In genomic region chr12:71997364-71997763, GRCm38 (mm10) we compare ENCODE assay signal across 22 mouse cellular contexts.
A peak's percentile ranks its signal among the peaks of the same experiment; 100 is the strongest.
DNase-seq lines count a peak whose midpoint lies in the region; ATAC-seq and TF ChIP-seq lines count a peak whose summit lies in the region.
"Had no signal": no experiment of that assay in that cellular context is flagged by ENCODE, and none has a peak within 500 bp of the region (broad histone marks: within the 10 kb centered on the region; RNA-seq: fewer than 3 reads in every experiment).

No protein-coding gene starts in this region.

- H3K9ac ChIP-seq in heart, adult 2 months (ENCODE audit: low read depth, low read length) = no peak overlapping the region
- no peak overlapping the region for H3K9ac ChIP-seq in kidney, embryonic 14.5 days (ENCODE audit: low read depth, low read length)
- H3K9ac ChIP-seq in liver, postnatal 0 days (replicated peaks) = no peak overlapping the region
- no peak overlapping the region for H3K9ac ChIP-seq in liver, embryonic 11.5 days (ENCODE audit: low read depth, low read length)
- no peak overlapping the region for H3K9ac ChIP-seq in forebrain, postnatal 0 days
- H3K9ac ChIP-seq: embryonic facial prominence, embryonic 12.5 days; intestine, embryonic 15.5 days; liver, embryonic 12.5 days; midbrain, embryonic 13.5 days had no signal

- H3K27me3 ChIP-seq in heart, adult 2 months (ENCODE audit: control insufficient read depth, insufficient read depth, low read length) = no peaks in the 10 kb centered on the region
- no peaks in the 10 kb centered on the region for H3K27me3 ChIP-seq in kidney, embryonic 14.5 days (ENCODE audit: control insufficient read depth, insufficient read depth, low read length)
- H3K27me3 ChIP-seq in liver, postnatal 0 days (ENCODE audit: insufficient read depth, low read length) = no peaks in the 10 kb centered on the region
- H3K27me3 ChIP-seq in liver, embryonic 11.5 days (replicated peaks; ENCODE audit: control insufficient read depth, insufficient read depth, low read length) = no peaks in the 10 kb centered on the region
- no peaks in the 10 kb centered on the region for H3K27me3 ChIP-seq in forebrain, postnatal 0 days (ENCODE audit: insufficient read depth, low read length)
- H3K27me3 ChIP-seq: embryonic facial prominence, embryonic 12.5 days; intestine, embryonic 15.5 days; liver, embryonic 12.5 days; midbrain, embryonic 13.5 days had no signal

- WGBS in heart, adult 2 months = 52% methylated on average over 4 of the region's 4 CpGs
- 81% methylated on average over 4 of the region's 4 CpGs for WGBS in kidney, embryonic 14.5 days
- 68% methylated on average over 4 of the region's 4 CpGs for WGBS in liver, postnatal 0 days (ENCODE audit: insufficient replicate concordance)
- 69% methylated on average over 4 of the region's 4 CpGs for WGBS in liver, embryonic 11.5 days
- WGBS in forebrain, postnatal 0 days = 78% methylated on average over 4 of the region's 4 CpGs

- TF ChIP-seq EP300 in heart, adult 2 months (IDR thresholded peaks at IDR 0.05; ENCODE audit: insufficient read depth, low read depth, low read length) = peak; percentile 80; the same call in 1 of the 2 replicates
- no peak for TF ChIP-seq EP300 in liver, postnatal 0 days (IDR thresholded peaks at IDR 0.05; ENCODE audit: low read depth)

- peak; percentile 13; the same call in 1 of the 2 replicates for TF ChIP-seq POLR2A in heart, adult 2 months (IDR thresholded peaks at IDR 0.05; ENCODE audit: insufficient read depth, low read depth, low read length)

- peak overlapping the region; percentile 49; the same call in 1 of the 2 replicates for H3K27ac ChIP-seq in heart, adult 2 months
- no peak overlapping the region for H3K27ac ChIP-seq in kidney, embryonic 14.5 days (ENCODE audit: low read depth, low read length)
- H3K27ac ChIP-seq in liver, postnatal 0 days (ENCODE audit: low read depth) = 0 out of 2 replicates have a peak overlapping the region, but pooled peaks have one; percentile 39
- no peak overlapping the region for H3K27ac ChIP-seq in liver, embryonic 11.5 days (ENCODE audit: low read depth, low read length)
- H3K27ac ChIP-seq in forebrain, postnatal 0 days (ENCODE audit: low read depth, low read length) = no peak overlapping the region
- H3K27ac ChIP-seq: embryonic facial prominence, embryonic 12.5 days; gastrocnemius, adult 2 months; hindbrain, embryonic 10.5 days; intestine, embryonic 15.5 days; limb, embryonic 10.5 days; liver, embryonic 12.5 days; midbrain, embryonic 13.5 days had no signal

- no peak overlapping the region for H3K4me3 ChIP-seq in heart, adult 2 months
- no peak overlapping the region for H3K4me3 ChIP-seq in kidney, embryonic 14.5 days (ENCODE audit: low read length)
- H3K4me3 ChIP-seq in liver, postnatal 0 days (ENCODE audit: low read depth, low read length) = no peak overlapping the region
- no peak overlapping the region for H3K4me3 ChIP-seq in liver, embryonic 11.5 days (ENCODE audit: low read depth, low read length)
- H3K4me3 ChIP-seq in forebrain, postnatal 0 days (ENCODE audit: low read depth, low read length) = no peak overlapping the region
- H3K4me3 ChIP-seq: embryonic facial prominence, embryonic 12.5 days; gastrocnemius, adult 2 months; hindbrain, embryonic 10.5 days; intestine, embryonic 15.5 days; limb, embryonic 10.5 days; liver, embryonic 12.5 days; midbrain, embryonic 13.5 days had no signal

- peak; percentile 40 to 60 for DNase-seq in heart, adult 2 months
- DNase-seq in heart, adult 8-10 months (ENCODE audit: low spot score) = no peak
- DNase-seq in kidney, adult 18-20 months = peak; percentile 35
- peak; percentile 33 for DNase-seq in liver, postnatal 0 days
- DNase-seq in liver, embryonic 11.5 days (ENCODE audit: low spot score) = no peak
- no peak for DNase-seq in forebrain, postnatal 0 days
- no peak for DNase-seq in frontal cortex, adult 2 months (ENCODE audit: extremely low spot score in 1 of 2, low spot score in 1 of 2)
- DNase-seq: adrenal gland, postnatal 14 days; cerebellum, adult 2 months; cerebellum, postnatal 25 days; gastrocnemius, adult 2 months; lung, adult 2 months; lung, postnatal 14 days had no signal

- no peaks in the 10 kb centered on the region for H3K79me2 ChIP-seq in heart, adult 2 months (replicated peaks; ENCODE audit: control insufficient read depth, insufficient read depth, low read length)

- peaks cover 11% of the 10 kb centered on the region for H3K36me3 ChIP-seq in heart, adult 2 months (ENCODE audit: control insufficient read depth, insufficient read depth, low read length)
- H3K36me3 ChIP-seq in kidney, embryonic 14.5 days (ENCODE audit: control insufficient read depth, insufficient read depth, low read length) = peaks cover 5% of the 10 kb centered on the region
- peaks cover 4% of the 10 kb centered on the region; the same call in 1 of the 2 replicates for H3K36me3 ChIP-seq in liver, postnatal 0 days (replicated peaks; ENCODE audit: insufficient read depth, low read length)
- H3K36me3 ChIP-seq in liver, embryonic 11.5 days (ENCODE audit: control insufficient read depth, insufficient read depth, low read length) = no peaks in the 10 kb centered on the region; the same call in 1 of the 2 replicates
- H3K36me3 ChIP-seq in forebrain, postnatal 0 days (ENCODE audit: insufficient read depth) = peaks cover 19% of the 10 kb centered on the region

- H3K4me2 ChIP-seq in kidney, embryonic 14.5 days (replicated peaks; ENCODE audit: low read depth, low read length) = no peak overlapping the region
- no peak overlapping the region for H3K4me2 ChIP-seq in liver, postnatal 0 days (ENCODE audit: low read depth, low read length)
- H3K4me2 ChIP-seq in liver, embryonic 11.5 days = no peak overlapping the region
- no peak overlapping the region for H3K4me2 ChIP-seq in forebrain, postnatal 0 days (ENCODE audit: low read depth)
- H3K4me2 ChIP-seq: embryonic facial prominence, embryonic 12.5 days; intestine, embryonic 15.5 days; liver, embryonic 12.5 days; midbrain, embryonic 13.5 days had no signal

- peaks cover 9% of the 10 kb centered on the region for H3K4me1 ChIP-seq in heart, adult 2 months (ENCODE audit: control insufficient read depth, insufficient read depth, low read length)
- no peaks in the 10 kb centered on the region for H3K4me1 ChIP-seq in kidney, embryonic 14.5 days (ENCODE audit: control insufficient read depth, insufficient read depth, low read length)
- H3K4me1 ChIP-seq in liver, postnatal 0 days (ENCODE audit: insufficient read depth) = peaks cover 10% of the 10 kb centered on the region; the same call in 1 of the 2 replicates
- H3K4me1 ChIP-seq in liver, embryonic 11.5 days (replicated peaks; ENCODE audit: control insufficient read depth, insufficient read depth, low read length) = no peaks in the 10 kb centered on the region
- no peaks in the 10 kb centered on the region for H3K4me1 ChIP-seq in forebrain, postnatal 0 days (ENCODE audit: insufficient read depth)
- H3K4me1 ChIP-seq: embryonic facial prominence, embryonic 12.5 days; intestine, embryonic 15.5 days; limb, embryonic 10.5 days; liver, embryonic 12.5 days had no signal

- no peak for ATAC-seq in kidney, embryonic 14.5 days (ENCODE audit: low FRiP score, low TSS enrichment)
- ATAC-seq in liver, postnatal 0 days = no peak
- no peak for ATAC-seq in liver, embryonic 11.5 days (replicated peaks; ENCODE audit: low FRiP score)
- ATAC-seq in forebrain, postnatal 0 days = no peak
- ATAC-seq: CD4-positive, CD25-positive, alpha-beta regulatory T cell, adult 4 months; hindbrain, embryonic 16.5 days; intestine, embryonic 15.5 days; liver, embryonic 12.5 days; midbrain, embryonic 13.5 days had no signal

- intact Hi-C loops in heart, adult 2 months (cut with DNase I) = no loop called here

- H3K9me3 ChIP-seq in kidney, embryonic 14.5 days (ENCODE audit: control insufficient read depth, low read length) = no peaks in the 10 kb centered on the region
- no peaks in the 10 kb centered on the region for H3K9me3 ChIP-seq in liver, postnatal 0 days (ENCODE audit: low read length)
- H3K9me3 ChIP-seq in liver, embryonic 11.5 days (ENCODE audit: control insufficient read depth, low read length) = no peaks in the 10 kb centered on the region
- H3K9me3 ChIP-seq in forebrain, postnatal 0 days (ENCODE audit: low read length) = no peaks in the 10 kb centered on the region
- H3K9me3 ChIP-seq: embryonic facial prominence, embryonic 12.5 days; hindbrain, embryonic 10.5 days; intestine, embryonic 15.5 days; limb, embryonic 10.5 days; liver, embryonic 12.5 days; midbrain, embryonic 13.5 days had no signal

- no peak for TF ChIP-seq CTCF in heart, adult 2 months (IDR thresholded peaks at IDR 0.05)
- no peak for TF ChIP-seq CTCF in liver, postnatal 0 days (IDR thresholded peaks at IDR 0.05; ENCODE audit: low read depth)
- no peak for TF ChIP-seq CTCF in forebrain, postnatal 0 days (IDR thresholded peaks at IDR 0.05; ENCODE audit: low read depth)

Comparison
In these comparisons a context has a peak if more than half of its experiments do, and no peak if none do; other contexts are left out.
1. DNase-seq: peak in heart, adult 2 months (2 of 2), kidney, adult 18-20 months (single experiment) and liver, postnatal 0 days (single experiment); none in heart, adult 8-10 months (single experiment), liver, embryonic 11.5 days (single experiment), forebrain, postnatal 0 days (single experiment) and frontal cortex, adult 2 months (0 of 2).
2. H3K27ac ChIP-seq: peak in heart, adult 2 months (single experiment) and liver, postnatal 0 days (single experiment); none in kidney, embryonic 14.5 days (single experiment), liver, embryonic 11.5 days (single experiment) and forebrain, postnatal 0 days (single experiment).